Mouse (Mus musculus): ENCODE data around the gene Pthlh. TPM values are rescaled to one million over a fixed set of nuclear protein-coding genes. Genes with fewer than 3 reads are reported as not detected.

The Pthlh gene
- total and polyA plus RNA-seq, 3 experiments, result not detected

DNA sequence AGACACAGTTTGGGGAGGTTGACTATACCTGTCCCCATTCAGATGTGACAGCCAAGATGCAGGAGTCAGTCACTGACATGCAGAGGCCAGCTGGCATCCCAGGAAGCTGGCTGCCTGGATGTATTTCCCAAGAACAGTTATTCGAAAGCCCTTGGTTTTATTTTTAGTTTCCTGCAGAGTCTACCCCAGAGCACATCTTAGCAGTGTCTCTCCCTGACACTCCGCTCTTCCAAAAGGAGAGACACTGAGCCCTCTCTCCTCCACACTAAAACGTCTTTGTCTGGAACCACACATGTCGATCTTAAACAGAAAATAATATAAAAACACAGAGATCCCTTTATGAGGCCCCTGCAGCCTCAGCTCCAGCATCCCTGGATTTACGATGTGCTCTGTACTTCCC, 44.9 kb downstream of the Pthlh start:
- Histone ChIP-seq H3K4me3 (ENCODE audit: control insufficient read depth in 1 of 2, insufficient read depth in 1 of 2, low read depth in 2 of 2, low read length in 2 of 2) (no peak overlapping the region), H3K4me1 (ENCODE audit: control insufficient read depth in 1 of 2, insufficient read depth in 2 of 2, low read length in 2 of 2) (no peaks in the 10 kb centered on the region), H3K36me3 (ENCODE audit: control insufficient read depth in 1 of 2, insufficient read depth in 2 of 2, low read length in 2 of 2) (no peaks in the 10 kb centered on the region), H3K27ac (ENCODE audit: control insufficient read depth, low read depth, low read length) (no peak overlapping the region), H3K9ac (ENCODE audit: control insufficient read depth, low read depth, low read length, poor library complexity, severe bottlenecking) (no peak overlapping the region), H3K79me2 (ENCODE audit: control insufficient read depth, insufficient read depth, low read length, poor library complexity) (no peaks in the 10 kb centered on the region), H3K9me3 (replicated peaks; ENCODE audit: insufficient read depth, low read length) (no peaks in the 10 kb centered on the region), H3K27me3 (ENCODE audit: control insufficient read depth in 1 of 2, insufficient read depth in 2 of 2, low read length in 2 of 2) (no peaks in the 10 kb centered on the region; a peak in 1 of 4 replicates)
- DNase-seq (ENCODE audit: low read depth, low spot score), result no peak
- TF ChIP-seq MXI1 (IDR thresholded peaks at IDR 0.05; ENCODE audit: low read depth, low read length) (no peak), MAX (IDR thresholded peaks at IDR 0.05; ENCODE audit: low read length) (no peak), POLR2AphosphoS2 (IDR thresholded peaks at IDR 0.05; ENCODE audit: low read length) (no peak), GATA1 (IDR thresholded peaks at IDR 0.05; ENCODE audit: low read depth, low read length) (no peak), GABPA (IDR thresholded peaks at IDR 0.05; ENCODE audit: low read depth, low read length) (no peak), MAZ (IDR thresholded peaks at IDR 0.05; ENCODE audit: low read depth, low read length) (no peak), TBP (IDR thresholded peaks at IDR 0.05; ENCODE audit: low read depth, low read length) (no peak), ZKSCAN1 (IDR thresholded peaks at IDR 0.05; ENCODE audit: low read depth, low read length) (no peak), USF1 (IDR thresholded peaks at IDR 0.05; ENCODE audit: low read depth, low read length) (no peak), NELFE (IDR thresholded peaks at IDR 0.05; ENCODE audit: low read depth, low read length) (no peak), SIN3A (IDR thresholded peaks at IDR 0.05; ENCODE audit: low read length) (no peak)

DNA sequence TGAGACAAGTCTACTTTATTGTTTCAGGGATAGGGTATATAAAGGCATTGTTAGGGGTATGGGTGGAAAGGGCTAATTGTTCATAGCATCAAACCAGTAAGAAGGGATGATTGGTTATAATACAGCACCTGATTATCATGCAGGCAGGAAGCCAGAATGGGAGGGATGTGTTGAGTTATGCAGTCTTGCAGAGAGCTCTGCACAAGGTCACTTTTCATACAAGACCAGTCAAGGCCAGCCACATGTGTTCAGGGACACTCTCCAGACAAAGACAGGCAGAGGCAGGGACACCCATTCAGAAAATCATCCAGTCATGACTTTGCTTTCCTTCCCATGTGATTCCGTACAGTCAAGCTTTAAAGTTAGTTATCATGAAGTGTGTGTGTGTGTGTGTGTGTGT, 47.8 kb downstream of the Pthlh start:
- Histone ChIP-seq H3K4me3 (ENCODE audit: control insufficient read depth in 1 of 2, insufficient read depth in 1 of 2, low read depth in 2 of 2, low read length in 2 of 2) (no peak overlapping the region), H3K4me1 (ENCODE audit: control insufficient read depth in 1 of 2, insufficient read depth in 2 of 2, low read length in 2 of 2) (no peaks in the 10 kb centered on the region), H3K36me3 (ENCODE audit: control insufficient read depth in 1 of 2, insufficient read depth in 2 of 2, low read length in 2 of 2) (no peaks in the 10 kb centered on the region), H3K27ac (ENCODE audit: control insufficient read depth, low read depth, low read length) (no peak overlapping the region), H3K9ac (ENCODE audit: control insufficient read depth, low read depth, low read length, poor library complexity, severe bottlenecking) (no peak overlapping the region), H3K27me3 (ENCODE audit: control insufficient read depth in 1 of 2, insufficient read depth in 2 of 2, low read length in 2 of 2) (no peaks in the 10 kb centered on the region), H3K9me3 (replicated peaks; ENCODE audit: insufficient read depth, low read length) (no peaks in the 10 kb centered on the region), H3K79me2 (ENCODE audit: control insufficient read depth, insufficient read depth, low read length, poor library complexity) (no peaks in the 10 kb centered on the region)
- no peak for DNase-seq (ENCODE audit: low read depth, low spot score)
- TF ChIP-seq CTCF (IDR thresholded peaks at IDR 0.05 in 2 of 3, conservative IDR thresholded peaks at IDR 0.05 in 1 of 3; ENCODE audit: control insufficient read depth in 1 of 3, insufficient read depth in 1 of 3, low read depth in 2 of 3, low read length in 3 of 3, poor library complexity in 1 of 3, severe bottlenecking in 1 of 3) (no peak), E2F4 (IDR thresholded peaks at IDR 0.05; ENCODE audit: borderline replicate concordance, low read depth, low read length) (no peak), POLR2AphosphoS2 (IDR thresholded peaks at IDR 0.05; ENCODE audit: low read length) (no peak), ELF1 (IDR thresholded peaks at IDR 0.05; ENCODE audit: low read depth, low read length) (no peak), JUND (IDR thresholded peaks at IDR 0.05; ENCODE audit: low read depth, low read length) (no peak), USF1 (IDR thresholded peaks at IDR 0.05; ENCODE audit: low read depth, low read length) (no peak), USF2 (IDR thresholded peaks at IDR 0.05; ENCODE audit: borderline replicate concordance in 1 of 2, insufficient read depth in 1 of 2, low read depth in 1 of 2, low read length in 2 of 2) (no peak), SIN3A (IDR thresholded peaks at IDR 0.05; ENCODE audit: low read length) (no peak), KAT2A (conservative IDR thresholded peaks at IDR 0.05; ENCODE audit: low read depth, low read length) (no peak), CHD2 (IDR thresholded peaks at IDR 0.05; ENCODE audit: low read length) (no peak), RCOR1 (IDR thresholded peaks at IDR 0.05; ENCODE audit: low read depth, low read length) (no peak), MAFK (IDR thresholded peaks at IDR 0.05; ENCODE audit: borderline replicate concordance, low read depth, low read length) (no peak)
